Mouse (Mus musculus): ENCODE data around the gene Olfr736. TPM values are rescaled to one million over a fixed set of nuclear protein-coding genes. Genes with fewer than 3 reads are reported as not detected.

Olfr736 gene
- total and polyA plus RNA-seq, 2 experiments from 2014 or later = not detected

DNA sequence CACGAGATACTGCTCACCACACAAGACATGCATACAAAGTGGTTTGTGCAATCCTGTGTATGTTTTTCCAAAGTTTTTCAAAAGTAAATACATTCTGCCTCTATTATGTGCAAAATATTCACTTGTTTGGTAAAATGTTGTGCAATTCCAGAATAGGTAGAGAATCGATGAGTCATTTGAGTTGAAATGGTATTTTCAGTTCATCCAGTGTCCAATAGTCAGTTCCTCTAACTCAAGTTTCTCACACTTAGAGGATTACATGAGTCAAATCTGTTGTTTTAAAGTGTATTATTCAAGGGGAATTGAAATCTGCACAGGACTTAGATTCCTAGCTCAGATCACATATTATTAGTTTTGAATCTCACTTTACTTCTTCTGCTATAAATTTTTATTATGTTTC lies 17.4 kb upstream of the Olfr736 start:
- no peak for TF ChIP-seq CTCF (IDR thresholded peaks at IDR 0.05)
- H3K27ac ChIP-seq (ENCODE audit: low read depth, low read length) = no peak overlapping the region
- H3K4me2 ChIP-seq (ENCODE audit: low read depth, low read length, poor library complexity, severe bottlenecking) = no peak overlapping the region
- H3K36me3 ChIP-seq (ENCODE audit: insufficient read depth, low read length) = no peaks in the 10 kb centered on the region
- no peaks in the 10 kb centered on the region for H3K27me3 ChIP-seq (ENCODE audit: insufficient read depth, low read length)
- no peak overlapping the region for H3K4me3 ChIP-seq (ENCODE audit: low read depth, low read length)
- no peak for DNase-seq (ENCODE audit: low spot score)
- no peaks in the 10 kb centered on the region for H3K9me3 ChIP-seq (ENCODE audit: low read length)
- H3K9ac ChIP-seq (replicated peaks; ENCODE audit: low read length, poor library complexity, severe bottlenecking) = no peak overlapping the region
- 81% methylated on average over 2 of the region's 2 CpGs for WGBS
- no peaks in the 10 kb centered on the region for H3K4me1 ChIP-seq (ENCODE audit: insufficient read depth, low read length)
- no peak for ATAC-seq (ENCODE audit: low FRiP score)

GRCm38 (mm10) chr14:50407268-50407667 lies 26.3 kb downstream of the Olfr736 start, which contains the start of gene Olfr738:
Olfr738 (plus strand) TSS chr14:50407568.
- H3K36me3 ChIP-seq (ENCODE audit: insufficient read depth, low read length) = no peaks in the 10 kb centered on the region
- no peak within 1 kb of the TSS for H3K4me2 ChIP-seq (ENCODE audit: low read depth, low read length, poor library complexity, severe bottlenecking)
- no peak within 1 kb of the TSS for H3K27ac ChIP-seq (ENCODE audit: low read depth, low read length)
- no peaks in the 10 kb centered on the region for H3K4me1 ChIP-seq (ENCODE audit: insufficient read depth, low read length)
- no peak within 1 kb of the TSS for H3K4me3 ChIP-seq (ENCODE audit: low read depth, low read length)
- no peak for ATAC-seq (ENCODE audit: low FRiP score)
- no peak for DNase-seq (ENCODE audit: low spot score)
- whole genome bisulfite sequencing = 96% methylated on average over 1 of the region's 1 CpGs
- H3K9me3 ChIP-seq (ENCODE audit: low read length) = no peaks in the 10 kb centered on the region
- no peak for TF ChIP-seq CTCF (IDR thresholded peaks at IDR 0.05)
- no peak within 1 kb of the TSS for H3K9ac ChIP-seq (replicated peaks; ENCODE audit: low read length, poor library complexity, severe bottlenecking)
- no peaks in the 10 kb centered on the region for H3K27me3 ChIP-seq (ENCODE audit: insufficient read depth, low read length)

- no peak within 1 kb of the TSS for H3K27ac ChIP-seq (ENCODE audit: low read depth, low read length)
- H3K9me3 ChIP-seq (ENCODE audit: low read length) = no peaks in the 10 kb centered on the region
- no peak for ATAC-seq (ENCODE audit: low FRiP score)
- DNase-seq (ENCODE audit: low spot score) = no peak
- WGBS = 66% methylated on average over 2 of the region's 2 CpGs
- no peak within 1 kb of the TSS for H3K4me2 ChIP-seq (ENCODE audit: low read depth, low read length, poor library complexity, severe bottlenecking)
- H3K4me3 ChIP-seq (ENCODE audit: low read depth, low read length) = no peak within 1 kb of the TSS
- H3K4me1 ChIP-seq (ENCODE audit: insufficient read depth, low read length) = no peaks in the 10 kb centered on the region
- H3K36me3 ChIP-seq (ENCODE audit: insufficient read depth, low read length) = no peaks in the 10 kb centered on the region
- TF ChIP-seq CTCF (IDR thresholded peaks at IDR 0.05) = no peak
- no peak within 1 kb of the TSS for H3K9ac ChIP-seq (replicated peaks; ENCODE audit: low read length, poor library complexity, severe bottlenecking)
- no peaks in the 10 kb centered on the region for H3K27me3 ChIP-seq (ENCODE audit: insufficient read depth, low read length)
Observed at GRCm38 (mm10) chr14:50418326-50418725, 37.4 kb downstream of the Olfr736 start, which contains the start of gene Olfr739. Olfr739 (plus strand) TSS chr14:50418626.

Other genes with a start within 250 kb of the Olfr736 start
- not detected in 2 replicates for gene Olfr728, start 238.5 kb upstream of the Olfr736 start, total RNA-seq (2014; rRNA removed)
- gene Olfr728, start 238.5 kb upstream of the Olfr736 start, polyA plus RNA-seq (2015; fragmentation: Nextera tagmentation; extraction: Ambion mirVana) = not detected in 2 replicates
- gene Olfr729, start 228.3 kb upstream of the Olfr736 start, total RNA-seq (2014; rRNA removed) = not detected in 2 replicates
- not detected in 2 replicates for gene Olfr729, start 228.3 kb upstream of the Olfr736 start, polyA plus RNA-seq (2015; fragmentation: Nextera tagmentation; extraction: Ambion mirVana)
- gene Olfr730, start 193.0 kb upstream of the Olfr736 start, total RNA-seq (2014; rRNA removed) = not detected in 2 replicates
- gene Olfr730, start 193.0 kb upstream of the Olfr736 start, polyA plus RNA-seq (2015; fragmentation: Nextera tagmentation; extraction: Ambion mirVana) = not detected in 2 replicates
- not detected in 2 replicates for gene Olfr731, start 139.3 kb upstream of the Olfr736 start, total RNA-seq (2014; rRNA removed)
- gene Olfr731, start 139.3 kb upstream of the Olfr736 start, polyA plus RNA-seq (2015; fragmentation: Nextera tagmentation; extraction: Ambion mirVana) = not detected in 2 replicates
- gene Olfr732, start 97.0 kb upstream of the Olfr736 start, total RNA-seq (2014; rRNA removed) = not detected in 2 replicates
- not detected in 2 replicates for gene Olfr732, start 97.0 kb upstream of the Olfr736 start, polyA plus RNA-seq (2015; fragmentation: Nextera tagmentation; extraction: Ambion mirVana)
- gene Olfr733, start 79.6 kb upstream of the Olfr736 start, total RNA-seq (2014; rRNA removed) = not detected in 2 replicates
- not detected in 2 replicates for gene Olfr733, start 79.6 kb upstream of the Olfr736 start, polyA plus RNA-seq (2015; fragmentation: Nextera tagmentation; extraction: Ambion mirVana)
- gene Olfr734, start 54.4 kb upstream of the Olfr736 start, total RNA-seq (2014; rRNA removed) = not detected in 2 replicates
- not detected in 2 replicates for gene Olfr734, start 54.4 kb upstream of the Olfr736 start, polyA plus RNA-seq (2015; fragmentation: Nextera tagmentation; extraction: Ambion mirVana)
- gene Olfr735, start 32.3 kb upstream of the Olfr736 start, total RNA-seq (2014; rRNA removed) = not detected in 2 replicates
- gene Olfr735, start 32.3 kb upstream of the Olfr736 start, polyA plus RNA-seq (2015; fragmentation: Nextera tagmentation; extraction: Ambion mirVana) = not detected in 2 replicates
- gene Tlr11, start 23.2 kb upstream of the Olfr736 start, total RNA-seq (2014; rRNA removed) = not detected in 2 replicates
- gene Tlr11, start 23.2 kb upstream of the Olfr736 start, polyA plus RNA-seq (2015; fragmentation: Nextera tagmentation; extraction: Ambion mirVana) = not detected in 2 replicates
- gene Olfr738, start 26.4 kb downstream of the Olfr736 start, total RNA-seq (2014; rRNA removed) = not detected in 2 replicates
- not detected in 2 replicates for gene Olfr738, start 26.4 kb downstream of the Olfr736 start, polyA plus RNA-seq (2015; fragmentation: Nextera tagmentation; extraction: Ambion mirVana)
- not detected in 2 replicates for gene Olfr739, start 37.5 kb downstream of the Olfr736 start, total RNA-seq (2014; rRNA removed)
- gene Olfr739, start 37.5 kb downstream of the Olfr736 start, polyA plus RNA-seq (2015; fragmentation: Nextera tagmentation; extraction: Ambion mirVana) = not detected in 2 replicates
- gene Olfr740, start 64.4 kb downstream of the Olfr736 start, total RNA-seq (2014; rRNA removed) = not detected in 2 replicates
- not detected in 2 replicates for gene Olfr740, start 64.4 kb downstream of the Olfr736 start, polyA plus RNA-seq (2015; fragmentation: Nextera tagmentation; extraction: Ambion mirVana)
- gene Olfr741, start 91.6 kb downstream of the Olfr736 start, total RNA-seq (2014; rRNA removed) = not detected in 2 replicates
- not detected in 2 replicates for gene Olfr741, start 91.6 kb downstream of the Olfr736 start, polyA plus RNA-seq (2015; fragmentation: Nextera tagmentation; extraction: Ambion mirVana)
- gene Olfr742, start 122.4 kb downstream of the Olfr736 start, total RNA-seq (2014; rRNA removed) = not detected in 2 replicates
- gene Olfr742, start 122.4 kb downstream of the Olfr736 start, polyA plus RNA-seq (2015; fragmentation: Nextera tagmentation; extraction: Ambion mirVana) = not detected in 2 replicates
- gene Olfr743, start 140.7 kb downstream of the Olfr736 start, total RNA-seq (2014; rRNA removed) = not detected in 2 replicates
- not detected in 2 replicates for gene Olfr743, start 140.7 kb downstream of the Olfr736 start, polyA plus RNA-seq (2015; fragmentation: Nextera tagmentation; extraction: Ambion mirVana)
- not detected in 2 replicates for gene Olfr744, start 233.7 kb downstream of the Olfr736 start, total RNA-seq (2014; rRNA removed)
- not detected in 2 replicates for gene Olfr744, start 233.7 kb downstream of the Olfr736 start, polyA plus RNA-seq (2015; fragmentation: Nextera tagmentation; extraction: Ambion mirVana)

Measured in midbrain, postnatal 0 days (tissue).